Mouse (Mus musculus): Measurements from ENCODE around the gene Tsc22d3. TPM values are rescaled to one million over a fixed set of nuclear protein-coding genes. Genes with fewer than 3 reads are reported as not detected.

The Tsc22d3 gene
- polyA plus RNA-seq (2017; shearing (Covaris generic)): 100 to 1,000 TPM; 236 to 480 TPM

GRCm38 (mm10) chrX:140600410-140601109, at the start of gene Tsc22d3:
Tsc22d3 (minus strand) TSS chrX:140600659.
- ATAC-seq: peak; percentile 81

- ATAC-seq: no peak
Observed at GRCm38 (mm10) chrX:140639592-140639991, 39.1 kb upstream of the Tsc22d3 start.

- ATAC-seq: no peak
Observed at GRCm38 (mm10) chrX:140638028-140638427, 37.6 kb upstream of the Tsc22d3 start.

GRCm38 (mm10) chrX:140624875-140625594, 24.6 kb upstream of the Tsc22d3 start:
- no peak for ATAC-seq

- no peak for ATAC-seq
Observed at GRCm38 (mm10) chrX:140609938-140610337, 9.5 kb upstream of the Tsc22d3 start.

- no peak for ATAC-seq
Observed at GRCm38 (mm10) chrX:140601884-140602283, 1.4 kb upstream of the Tsc22d3 start.

- no peak for ATAC-seq
Observed at GRCm38 (mm10) chrX:140601311-140601710, 852 bp upstream of the Tsc22d3 start.

- ATAC-seq: no peak
Observed at GRCm38 (mm10) chrX:140599561-140600409, 674 bp downstream of the Tsc22d3 start.

GRCm38 (mm10) chrX:140598850-140599560, 1.5 kb downstream of the Tsc22d3 start:
- no peak for ATAC-seq

- no peak for ATAC-seq
Observed at GRCm38 (mm10) chrX:140598194-140598849, 2.1 kb downstream of the Tsc22d3 start.

GRCm38 (mm10) chrX:140591176-140591575, 9.3 kb downstream of the Tsc22d3 start:
- no peak for ATAC-seq

GRCm38 (mm10) chrX:140590142-140590541, 10.3 kb downstream of the Tsc22d3 start:
- ATAC-seq: no peak

GRCm38 (mm10) chrX:140589194-140589751, 11.2 kb downstream of the Tsc22d3 start:
- no peak for ATAC-seq

GRCm38 (mm10) chrX:140588534-140588933, 11.9 kb downstream of the Tsc22d3 start:
- no peak for ATAC-seq

GRCm38 (mm10) chrX:140580416-140580815, 20.0 kb downstream of the Tsc22d3 start:
- no peak for ATAC-seq

- ATAC-seq: no peak
Observed at GRCm38 (mm10) chrX:140575636-140576035, 24.8 kb downstream of the Tsc22d3 start.

- ATAC-seq: no peak
Observed at GRCm38 (mm10) chrX:140575200-140575599, 25.3 kb downstream of the Tsc22d3 start.

- ATAC-seq: no peak
Observed at GRCm38 (mm10) chrX:140572702-140573338, 27.6 kb downstream of the Tsc22d3 start.

- ATAC-seq: no peak
Observed at GRCm38 (mm10) chrX:140569595-140569994, 30.9 kb downstream of the Tsc22d3 start.

- no peak for ATAC-seq
Observed at GRCm38 (mm10) chrX:140567711-140568407, 32.6 kb downstream of the Tsc22d3 start.

All from activated CD4-positive, CD25-positive, alpha-beta regulatory T cell, adult 4 months (primary cell).